Mouse (Mus musculus): ENCODE measurements at regions not wholly inside any gene's neighbourhood (a gene's known extent, or its start where the extent isn't known, plus 50 kb on each side); places are given as distances from the start of the nearest gene placed in this dataset.

GRCm38 (mm10) chr3:83593321-83593720, 172.8 kb upstream of the Sfrp2 start:
- no peak for TF ChIP-seq POLR2A (IDR thresholded peaks at IDR 0.05; ENCODE audit: insufficient read length, low read depth)
- TF ChIP-seq CEBPB (IDR thresholded peaks at IDR 0.05; ENCODE audit: insufficient read depth, poor library complexity, severe bottlenecking) = no peak
- TF ChIP-seq POLR2AphosphoS2 (IDR thresholded peaks at IDR 0.05; ENCODE audit: insufficient read length, low read depth) = no peak
- TF ChIP-seq MAX (IDR thresholded peaks at IDR 0.05; ENCODE audit: low read depth) = no peak
- TF ChIP-seq TCF12 (IDR thresholded peaks at IDR 0.05; ENCODE audit: insufficient read depth, poor library complexity, severe bottlenecking) = no peak
- no peak for TF ChIP-seq MYOD1 (IDR thresholded peaks at IDR 0.05; ENCODE audit: control insufficient read depth in 1 of 3, insufficient read length in 2 of 3, low read depth in 2 of 3)
- TF ChIP-seq USF1 (IDR thresholded peaks at IDR 0.05; ENCODE audit: low read depth) = no peak
- no peak for TF ChIP-seq E2F4 (IDR thresholded peaks at IDR 0.05; ENCODE audit: insufficient read depth)
- no peak for TF ChIP-seq MYOG (IDR thresholded peaks at IDR 0.05; ENCODE audit: control insufficient read depth in 1 of 3, insufficient read depth in 1 of 3, insufficient read length in 2 of 3, low read depth in 2 of 3)

Measured in myocyte (in vitro differentiated cells).